Mouse (Mus musculus): ENCODE measurements around the gene Hspa1l. TPM values are rescaled to one million over a fixed set of nuclear protein-coding genes. Genes with fewer than 3 reads are reported as not detected.

Gene Hspa1l
- polyA plus RNA-seq, 1 experiment from 2014 or later = 0.66 TPM

DNA sequence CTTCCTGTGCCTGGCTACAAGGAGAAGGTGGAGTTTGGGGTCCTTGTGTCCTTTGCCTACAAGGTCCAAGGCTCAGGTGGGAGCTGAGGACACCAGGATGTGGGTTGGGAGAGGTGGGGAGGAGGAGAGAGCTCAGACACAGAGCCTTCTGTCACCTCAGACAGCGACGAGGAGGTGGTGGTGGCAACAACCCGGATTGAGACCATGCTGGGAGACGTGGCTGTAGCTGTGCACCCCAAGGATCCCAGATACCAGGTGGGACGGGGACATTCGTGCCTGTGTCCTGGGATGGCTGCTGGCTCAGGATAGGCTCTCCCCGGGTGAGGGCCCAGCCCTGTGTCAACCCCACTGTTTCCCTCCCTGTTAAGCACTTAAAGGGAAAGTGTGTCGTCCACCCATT lies 38.9 kb downstream of the Hspa1l start:
- no peaks in the 10 kb centered on the region for H3K27me3 ChIP-seq (replicated peaks; ENCODE audit: control insufficient read depth, insufficient read depth, low read length)
- no peak overlapping the region for H3K4me3 ChIP-seq (ENCODE audit: low read depth, low read length)
- no peak overlapping the region for H3K27ac ChIP-seq (ENCODE audit: low read depth, low read length)
- no peak for ATAC-seq (replicated peaks; ENCODE audit: low FRiP score)
- no peak overlapping the region for H3K4me2 ChIP-seq
- peaks cover 5% of the 10 kb centered on the region; the same call in 1 of the 2 replicates for H3K4me1 ChIP-seq (replicated peaks; ENCODE audit: control insufficient read depth, insufficient read depth, low read length)
- H3K9ac ChIP-seq (ENCODE audit: low read depth, low read length) = no peak overlapping the region
- 93% methylated on average over 8 of the region's 8 CpGs for WGBS
- no peak for DNase-seq (ENCODE audit: low spot score)
- H3K36me3 ChIP-seq (ENCODE audit: control insufficient read depth, insufficient read depth, low read length) = peaks cover 87% of the 10 kb centered on the region
- no peaks in the 10 kb centered on the region for H3K9me3 ChIP-seq (ENCODE audit: control insufficient read depth, low read length)

DNA sequence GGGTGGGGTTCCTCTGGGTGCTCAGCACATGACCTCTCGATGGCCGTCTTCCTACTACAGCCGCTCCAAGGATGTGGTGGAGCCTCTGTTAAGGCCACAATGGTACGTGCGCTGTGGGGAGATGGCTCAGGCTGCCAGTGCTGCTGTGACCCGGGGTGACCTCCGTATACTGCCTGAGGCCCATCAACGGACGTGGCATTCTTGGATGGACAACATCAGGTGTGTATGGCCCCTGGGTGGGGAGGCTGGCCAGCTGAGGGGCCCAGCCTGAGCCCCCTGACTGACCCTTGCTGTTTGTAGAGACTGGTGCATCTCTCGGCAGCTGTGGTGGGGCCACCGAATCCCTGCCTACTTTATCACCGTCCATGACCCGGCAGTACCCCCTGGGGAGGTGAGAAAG lies 39.9 kb downstream of the Hspa1l start:
- Histone ChIP-seq H3K36me3 (ENCODE audit: control insufficient read depth, insufficient read depth, low read length) (peaks cover 83% of the 10 kb centered on the region), H3K27me3 (replicated peaks; ENCODE audit: control insufficient read depth, insufficient read depth, low read length) (no peaks in the 10 kb centered on the region), H3K4me1 (replicated peaks; ENCODE audit: control insufficient read depth, insufficient read depth, low read length) (peaks cover 5% of the 10 kb centered on the region; the same call in 1 of the 2 replicates), H3K4me2 (no peak overlapping the region), H3K9me3 (ENCODE audit: control insufficient read depth, low read length) (no peaks in the 10 kb centered on the region), H3K4me3 (ENCODE audit: low read depth, low read length) (no peak overlapping the region), H3K27ac (ENCODE audit: low read depth, low read length) (no peak overlapping the region), H3K9ac (ENCODE audit: low read depth, low read length) (no peak overlapping the region)
- ATAC-seq (replicated peaks; ENCODE audit: low FRiP score) (no peak), DNase-seq (ENCODE audit: low spot score) (peak; percentile 30)
- WGBS = 85% methylated on average over 13 of the region's 13 CpGs

GRCm38 (mm10) chr17:35013221-35013620 lies 40.7 kb downstream of the Hspa1l start:
- Histone ChIP-seq H3K9ac (ENCODE audit: low read depth, low read length) (no peak overlapping the region), H3K4me1 (replicated peaks; ENCODE audit: control insufficient read depth, insufficient read depth, low read length) (peaks cover 5% of the 10 kb centered on the region), H3K4me3 (ENCODE audit: low read depth, low read length) (no peak overlapping the region), H3K36me3 (ENCODE audit: control insufficient read depth, insufficient read depth, low read length) (peaks cover 75% of the 10 kb centered on the region), H3K27me3 (replicated peaks; ENCODE audit: control insufficient read depth, insufficient read depth, low read length) (no peaks in the 10 kb centered on the region), H3K27ac (ENCODE audit: low read depth, low read length) (no peak overlapping the region), H3K9me3 (ENCODE audit: control insufficient read depth, low read length) (no peaks in the 10 kb centered on the region), H3K4me2 (no peak overlapping the region)
- ATAC-seq (replicated peaks; ENCODE audit: low FRiP score) (no peak), DNase-seq (ENCODE audit: low spot score) (peak; percentile 37)
- WGBS = 70% methylated on average over 6 of the region's 6 CpGs

GRCm38 (mm10) chr17:35015296-35015695 lies 42.8 kb downstream of the Hspa1l start:
- Histone ChIP-seq H3K36me3 (ENCODE audit: control insufficient read depth, insufficient read depth, low read length) (peaks cover 63% of the 10 kb centered on the region), H3K27ac (ENCODE audit: low read depth, low read length) (no peak overlapping the region), H3K4me1 (replicated peaks; ENCODE audit: control insufficient read depth, insufficient read depth, low read length) (peaks cover 5% of the 10 kb centered on the region), H3K9ac (ENCODE audit: low read depth, low read length) (no peak overlapping the region), H3K4me3 (ENCODE audit: low read depth, low read length) (no peak overlapping the region), H3K4me2 (no peak overlapping the region), H3K9me3 (ENCODE audit: control insufficient read depth, low read length) (no peaks in the 10 kb centered on the region), H3K27me3 (replicated peaks; ENCODE audit: control insufficient read depth, insufficient read depth, low read length) (no peaks in the 10 kb centered on the region)
- 90% methylated on average over 16 of the region's 16 CpGs for WGBS
- no peak for DNase-seq (ENCODE audit: low spot score)
- no peak for ATAC-seq (replicated peaks; ENCODE audit: low FRiP score)

- Histone ChIP-seq H3K4me2 (no peak within 1 kb of the TSS), H3K4me1 (replicated peaks; ENCODE audit: control insufficient read depth, insufficient read depth, low read length) (peaks cover 7% of the 10 kb centered on the region), H3K9me3 (ENCODE audit: control insufficient read depth, low read length) (no peaks in the 10 kb centered on the region), H3K9ac (ENCODE audit: low read depth, low read length) (no peak within 1 kb of the TSS), H3K27ac (ENCODE audit: low read depth, low read length) (no peak within 1 kb of the TSS; the same call in 1 of the 2 replicates), H3K4me3 (ENCODE audit: low read depth, low read length) (no peak within 1 kb of the TSS), H3K27me3 (replicated peaks; ENCODE audit: control insufficient read depth, insufficient read depth, low read length) (no peaks in the 10 kb centered on the region), H3K36me3 (ENCODE audit: control insufficient read depth, insufficient read depth, low read length) (peaks cover 52% of the 10 kb centered on the region)
- DNase-seq (ENCODE audit: low spot score) (peak; percentile 34), ATAC-seq (replicated peaks; ENCODE audit: low FRiP score) (peak; percentile 18; the same call in 1 of the 2 replicates)
- 82% methylated on average over 12 of the region's 12 CpGs for WGBS
Measured at GRCm38 (mm10) chr17:35016376-35016775, 43.9 kb downstream of the Hspa1l start, which contains the start of gene Vwa7. TSS of gene Vwa7 (plus strand) at chr17:35016579.

- Histone ChIP-seq H3K4me2 (no peak overlapping the region), H3K4me1 (replicated peaks; ENCODE audit: control insufficient read depth, insufficient read depth, low read length) (peaks cover 10% of the 10 kb centered on the region), H3K36me3 (ENCODE audit: control insufficient read depth, insufficient read depth, low read length) (peaks cover 45% of the 10 kb centered on the region), H3K9me3 (ENCODE audit: control insufficient read depth, low read length) (no peaks in the 10 kb centered on the region), H3K27ac (ENCODE audit: low read depth, low read length) (no peak overlapping the region), H3K9ac (ENCODE audit: low read depth, low read length) (no peak overlapping the region), H3K4me3 (ENCODE audit: low read depth, low read length) (no peak overlapping the region), H3K27me3 (replicated peaks; ENCODE audit: control insufficient read depth, insufficient read depth, low read length) (no peaks in the 10 kb centered on the region)
- DNase-seq (ENCODE audit: low spot score) (no peak), ATAC-seq (replicated peaks; ENCODE audit: low FRiP score) (no peak)
- 78% methylated on average over 10 of the region's 10 CpGs for WGBS
Measured at GRCm38 (mm10) chr17:35016791-35017705, 44.5 kb downstream of the Hspa1l start.

- Histone ChIP-seq H3K27ac (ENCODE audit: low read depth, low read length) (no peak overlapping the region), H3K9ac (ENCODE audit: low read depth, low read length) (no peak overlapping the region), H3K36me3 (ENCODE audit: control insufficient read depth, insufficient read depth, low read length) (peaks cover 42% of the 10 kb centered on the region), H3K27me3 (replicated peaks; ENCODE audit: control insufficient read depth, insufficient read depth, low read length) (no peaks in the 10 kb centered on the region), H3K4me3 (ENCODE audit: low read depth, low read length) (no peak overlapping the region), H3K9me3 (ENCODE audit: control insufficient read depth, low read length) (no peaks in the 10 kb centered on the region), H3K4me1 (replicated peaks; ENCODE audit: control insufficient read depth, insufficient read depth, low read length) (peaks cover 16% of the 10 kb centered on the region), H3K4me2 (no peak overlapping the region)
- no peak for ATAC-seq (replicated peaks; ENCODE audit: low FRiP score)
- no peak for DNase-seq (ENCODE audit: low spot score)
- WGBS = 72% methylated on average over 14 of the region's 14 CpGs
Measured at GRCm38 (mm10) chr17:35017706-35018030, 45.2 kb downstream of the Hspa1l start.

DNA sequence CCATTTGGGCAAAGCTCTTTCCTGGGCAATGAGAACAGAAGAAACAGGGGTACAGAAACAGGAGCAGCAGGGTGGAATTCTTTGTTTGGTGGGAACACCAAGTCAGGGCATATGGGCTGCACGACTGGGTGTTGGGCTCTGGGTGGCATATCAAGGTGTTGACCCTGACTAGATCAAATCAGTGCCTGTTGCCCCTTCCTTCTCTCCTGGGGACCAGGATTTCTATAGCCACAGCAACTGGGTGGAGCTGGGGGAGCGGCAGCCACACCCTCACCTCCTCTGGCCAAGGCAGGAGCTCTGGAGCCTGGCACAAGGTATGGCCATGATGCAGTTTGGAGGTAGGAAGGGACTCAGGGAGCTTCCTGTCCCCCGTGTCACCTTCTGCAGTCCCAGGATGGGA lies 45.7 kb downstream of the Hspa1l start:
- H3K27ac ChIP-seq (ENCODE audit: low read depth, low read length) = no peak overlapping the region
- H3K4me2 ChIP-seq = no peak overlapping the region
- DNase-seq (ENCODE audit: low spot score) (no peak), ATAC-seq (replicated peaks; ENCODE audit: low FRiP score) (no peak)
- peaks cover 37% of the 10 kb centered on the region for H3K36me3 ChIP-seq (ENCODE audit: control insufficient read depth, insufficient read depth, low read length)
- H3K4me3 ChIP-seq (ENCODE audit: low read depth, low read length) = no peak overlapping the region
- no peak overlapping the region for H3K9ac ChIP-seq (ENCODE audit: low read depth, low read length)
- WGBS = 75% methylated on average over 3 of the region's 3 CpGs
- no peaks in the 10 kb centered on the region for H3K9me3 ChIP-seq (ENCODE audit: control insufficient read depth, low read length)
- peaks cover 21% of the 10 kb centered on the region for H3K4me1 ChIP-seq (replicated peaks; ENCODE audit: control insufficient read depth, insufficient read depth, low read length)
- no peaks in the 10 kb centered on the region for H3K27me3 ChIP-seq (replicated peaks; ENCODE audit: control insufficient read depth, insufficient read depth, low read length)

- ATAC-seq (replicated peaks; ENCODE audit: low FRiP score) (no peak), DNase-seq (ENCODE audit: low spot score) (no peak)
- Histone ChIP-seq H3K4me2 (no peak overlapping the region), H3K36me3 (ENCODE audit: control insufficient read depth, insufficient read depth, low read length) (peaks cover 20% of the 10 kb centered on the region), H3K27ac (ENCODE audit: low read depth, low read length) (no peak overlapping the region), H3K4me3 (ENCODE audit: low read depth, low read length) (no peak overlapping the region), H3K9ac (ENCODE audit: low read depth, low read length) (no peak overlapping the region), H3K9me3 (ENCODE audit: control insufficient read depth, low read length) (no peaks in the 10 kb centered on the region), H3K4me1 (replicated peaks; ENCODE audit: control insufficient read depth, insufficient read depth, low read length) (peaks cover 39% of the 10 kb centered on the region), H3K27me3 (replicated peaks; ENCODE audit: control insufficient read depth, insufficient read depth, low read length) (no peaks in the 10 kb centered on the region)
- 85% methylated on average over 11 of the region's 11 CpGs for WGBS
Measured at GRCm38 (mm10) chr17:35019894-35020293, 47.4 kb downstream of the Hspa1l start.

All from liver, embryonic 11.5 days (tissue).